9 mouse cellular contexts compared by ENCODE assay signal in the genomic region with DNA sequence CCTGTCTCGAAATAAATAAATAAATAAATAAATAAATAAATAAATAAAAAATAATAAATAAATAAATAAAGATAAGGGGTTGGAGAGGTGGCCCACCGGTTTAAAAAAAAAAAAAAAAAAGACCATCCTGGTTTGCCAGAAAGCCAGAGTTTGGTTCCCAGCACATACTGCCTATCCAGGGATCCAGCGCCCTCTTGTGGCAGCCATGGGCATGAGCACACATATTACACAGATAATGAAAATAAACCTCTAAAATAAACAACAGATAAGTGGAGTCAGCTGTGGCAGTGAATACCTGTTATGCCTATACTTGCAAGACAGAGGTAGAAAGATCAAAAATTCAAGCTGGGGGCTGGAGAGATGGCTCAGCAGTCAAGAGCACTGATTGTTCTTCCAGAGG. TPM values are rescaled to one million over a fixed set of nuclear protein-coding genes. Genes with fewer than 3 reads are reported as not detected.
DNase-seq lines count a peak whose midpoint lies in the region; ATAC-seq and TF ChIP-seq lines count a peak whose summit lies in the region.
"Had no signal": no experiment of that assay in that cellular context is flagged by ENCODE, and none has a peak within 500 bp of the region (broad histone marks: within the 10 kb centered on the region; RNA-seq: fewer than 3 reads in every experiment).

No protein-coding gene starts in this region.

- H3K4me1 ChIP-seq in cortical plate, adult 2 months (ENCODE audit: control insufficient read depth, insufficient read depth, low read length) = peaks cover 4% of the 10 kb centered on the region
- H3K4me1 ChIP-seq in limb, embryonic 14.5 days (ENCODE audit: control insufficient read depth, insufficient read depth, low read length) = peaks cover 54% of the 10 kb centered on the region

- peaks cover 11% of the 10 kb centered on the region for H3K36me3 ChIP-seq in limb, embryonic 14.5 days (ENCODE audit: control insufficient read depth, insufficient read depth, low read length)

- peak; percentile 74 for TF ChIP-seq CTCF in gastrocnemius, adult 2 months (IDR thresholded peaks at IDR 0.05)
- peak; percentile 66 for TF ChIP-seq CTCF in cortical plate, adult 2 months (IDR thresholded peaks at IDR 0.05; ENCODE audit: extremely low read depth, insufficient read depth, low read length)

- no peak for TF ChIP-seq POLR2A in cortical plate, adult 2 months (IDR thresholded peaks at IDR 0.05; ENCODE audit: extremely low read depth, insufficient read depth, low read length)
- TF ChIP-seq POLR2A in limb, embryonic 14.5 days (IDR thresholded peaks at IDR 0.05; ENCODE audit: borderline replicate concordance, extremely low read depth, insufficient read depth, insufficient read length) = no peak

- no peaks in the 10 kb centered on the region for H3K27me3 ChIP-seq in limb, embryonic 14.5 days (ENCODE audit: control insufficient read depth, insufficient read depth, low read length)

- H3K27ac ChIP-seq in gastrocnemius, adult 2 months = no peak overlapping the region
- no peak overlapping the region for H3K27ac ChIP-seq in cortical plate, adult 2 months (ENCODE audit: insufficient read depth, low read length)
- peak overlapping the region; percentile 73 for H3K27ac ChIP-seq in limb, embryonic 14.5 days (replicated peaks; ENCODE audit: low read depth, low read length)

- H3K4me3 ChIP-seq in gastrocnemius, adult 2 months = no peak overlapping the region
- H3K4me3 ChIP-seq in cortical plate, adult 2 months (ENCODE audit: insufficient read depth, low read length) = no peak overlapping the region
- no peak overlapping the region for H3K4me3 ChIP-seq in limb, embryonic 14.5 days (replicated peaks; ENCODE audit: low read length)
- H3K4me3 ChIP-seq: megakaryocyte, embryonic 14.5 days had no signal

- intact Hi-C loops in gastrocnemius, adult 2 months (cut with DNase I) = loop anchor here (2.0 to 10.0 kb wide), 2 partner anchors 79 to 175 kb away; partner anchors contain the start of gene Lypla2
- intact Hi-C loops in gastrocnemius, postnatal 36 days (cut with DNase I) = no loop called here

- peak; percentile 72 for DNase-seq in gastrocnemius, adult 2 months
- DNase-seq in gastrocnemius, postnatal 36 days = no peak
- peak; percentile 63 for DNase-seq in right cerebral cortex, postnatal 4 days
- DNase-seq in right cerebral cortex, postnatal 10 days (ENCODE audit: low spot score in 2 of 2) = no peak
- DNase-seq in limb, embryonic 14.5 days (ENCODE audit: low spot score) = no peak
- DNase-seq in testis, postnatal 10 days (ENCODE audit: low spot score) = peak; percentile 84
- no peak for DNase-seq in urinary bladder, postnatal 4 days (ENCODE audit: low spot score in 2 of 2)

- no peaks in the 10 kb centered on the region for H3K9me3 ChIP-seq in limb, embryonic 14.5 days (ENCODE audit: control insufficient read depth, low read length)

- no peak overlapping the region for H3K4me2 ChIP-seq in limb, embryonic 14.5 days (replicated peaks; ENCODE audit: low read depth, low read length, severe bottlenecking)

- ATAC-seq in limb, embryonic 14.5 days (ENCODE audit: low FRiP score, low read depth) = no peak

- WGBS in limb, embryonic 14.5 days = 38% methylated on average over 3 of the region's 3 CpGs

- H3K9ac ChIP-seq in limb, embryonic 14.5 days (ENCODE audit: low read depth, low read length, severe bottlenecking) = no peak overlapping the region

RNA-seq across cellular contexts. Expression of gene Id3, which starts 6.4 kb away (rescaled TPM):
- 10 to 100 TPM; 11.3 to 21.9 TPM for total RNA-seq in gastrocnemius, adult 2 months (2021)
- 10 to 100 TPM; 13.8 to 14.1 TPM for total RNA-seq in gastrocnemius, postnatal 36 days (2021)
- polyA plus RNA-seq in cortical plate, adult 2 months (2012; rRNA removed) = 75.7 and 82.9 TPM in 2 replicates
- polyA plus RNA-seq in limb, embryonic 14.5 days (2012; rRNA removed) = 417 and 561 TPM in 2 replicates
- 500 and 565 TPM in 2 replicates for polyA plus RNA-seq in limb, embryonic 14.5 days (2014; fragmentation: Nextera tagmentation; extraction: Ambion mirVana)

RNA-seq across cellular contexts. Expression of gene E2f2, which starts 22.5 kb away (rescaled TPM):
- total RNA-seq in gastrocnemius, adult 2 months (2021) = 1 to 10 TPM in 1 of 2 experiments, under 1 TPM in 1; 0.48 to 1.1 TPM
- 1 to 10 TPM; 1.3 to 1.9 TPM for total RNA-seq in gastrocnemius, postnatal 36 days (2021)
- polyA plus RNA-seq in cortical plate, adult 2 months (2012; rRNA removed) = 0.67 and 0.78 TPM in 2 replicates
- polyA plus RNA-seq in limb, embryonic 14.5 days (2012; rRNA removed) = 8.9 and 9.4 TPM in 2 replicates
- polyA plus RNA-seq in limb, embryonic 14.5 days (2014; fragmentation: Nextera tagmentation; extraction: Ambion mirVana) = 5.9 and 6.8 TPM in 2 replicates

RNA-seq across cellular contexts. Expression of gene Asap3, which starts 56.4 kb away (rescaled TPM):
- total RNA-seq in gastrocnemius, adult 2 months (2021) = 1 to 10 TPM; 1.5 to 2.5 TPM
- total RNA-seq in gastrocnemius, postnatal 36 days (2021) = 1 to 10 TPM; 1.8 to 2.1 TPM
- 2.9 and 3.2 TPM in 2 replicates for polyA plus RNA-seq in cortical plate, adult 2 months (2012; rRNA removed)
- polyA plus RNA-seq in limb, embryonic 14.5 days (2012; rRNA removed) = 22.9 and 26.6 TPM in 2 replicates
- 12.0 and 14.6 TPM in 2 replicates for polyA plus RNA-seq in limb, embryonic 14.5 days (2014; fragmentation: Nextera tagmentation; extraction: Ambion mirVana)

Comparison
In these comparisons a context has a peak if more than half of its experiments do, and no peak if none do; other contexts are left out.
1. DNase-seq: peak in gastrocnemius, adult 2 months (single experiment), right cerebral cortex, postnatal 4 days (single experiment) and testis, postnatal 10 days (single experiment); none in gastrocnemius, postnatal 36 days (0 of 2), right cerebral cortex, postnatal 10 days (0 of 2), limb, embryonic 14.5 days (single experiment) and urinary bladder, postnatal 4 days (0 of 2).